Mouse (Mus musculus) kidney, postnatal 25 days (tissue): Measurements from ENCODE around the gene Ugt1a7c.

Experiments used
- DNase-seq, 2 experiments: peaks; one replicate each; pipeline ENCODE4 v3.0.0; 2021; ENCODE audit warnings: mixed read lengths in 2 of 2

Ugt1a7c gene

DNA sequence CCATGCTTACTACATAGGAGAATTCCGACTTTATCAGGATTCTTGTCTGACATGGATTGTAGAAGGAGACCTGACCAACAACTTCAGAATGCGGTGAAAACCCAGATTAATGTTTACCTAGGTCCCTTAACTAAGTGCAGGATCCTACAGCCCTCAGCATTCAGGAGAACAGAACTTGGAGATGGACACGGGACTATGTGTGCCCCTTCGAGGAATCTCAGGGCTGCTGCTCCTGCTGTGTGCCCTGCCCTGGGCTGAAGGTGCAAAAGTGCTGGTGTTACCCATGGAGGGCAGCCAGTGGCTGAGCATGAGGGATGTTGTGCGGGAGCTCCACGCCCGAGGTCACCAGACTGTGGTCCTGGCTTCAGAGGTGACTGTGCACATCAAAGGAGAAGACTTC, 105.6 kb downstream of the Ugt1a7c start, which contains the start of gene Ugt1a2:
TSS of gene Ugt1a2 (plus strand) at position 146 of the 400 bp plus-strand sequence.
- DNase-seq: peak; percentile 48 to 88

- DNase-seq: peak; percentile 75 to 90
These were observed 110.5 kb downstream of the Ugt1a7c start, which contains the start of gene Dnajb3 for GRCm38 (mm10) chr1:88205294-88205922. Dnajb3 (minus strand) TSS chr1:88205782.

DNA sequence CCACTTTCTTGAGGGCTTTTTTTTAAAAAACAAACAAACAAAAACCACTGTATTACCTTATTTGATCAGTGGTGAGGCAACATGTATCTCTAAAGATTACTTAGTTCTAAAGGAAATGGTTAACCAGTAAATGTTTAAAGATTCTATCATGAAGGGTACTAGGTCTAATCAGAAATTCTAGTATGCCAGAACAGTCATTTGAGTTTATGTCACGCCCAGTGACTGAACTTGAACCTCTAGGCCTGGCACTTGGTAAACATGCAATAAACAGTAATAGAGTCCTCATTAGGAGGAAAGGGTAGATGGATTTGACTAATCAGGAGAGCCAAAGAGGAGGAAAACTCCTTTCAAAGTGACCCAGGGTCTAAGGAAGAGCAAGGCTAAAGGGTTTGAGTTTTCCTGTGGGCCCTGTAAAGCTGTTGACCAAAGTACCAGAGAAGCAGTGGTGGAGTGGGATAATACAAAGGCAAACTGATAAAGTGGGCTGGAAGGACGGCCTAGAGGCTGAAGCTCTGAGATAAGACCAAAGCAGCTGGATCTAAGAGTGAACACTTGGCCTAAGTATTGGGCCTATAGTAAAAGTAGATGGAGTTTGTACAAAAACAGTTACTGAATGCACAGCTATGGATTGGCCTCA, 112.1 kb downstream of the Ugt1a7c start:
- no peak for DNase-seq

GRCm38 (mm10) chr1:88211812-88212211, 117.0 kb downstream of the Ugt1a7c start, which contains the start of gene Ugt1a1:
Ugt1a1 (plus strand) TSS chr1:88211959.
- DNase-seq: peak; percentile 43 to 64

- peak; percentile 24 to 39 for DNase-seq
These were observed 117.6 kb downstream of the Ugt1a7c start for GRCm38 (mm10) chr1:88212341-88213045.

DNA sequence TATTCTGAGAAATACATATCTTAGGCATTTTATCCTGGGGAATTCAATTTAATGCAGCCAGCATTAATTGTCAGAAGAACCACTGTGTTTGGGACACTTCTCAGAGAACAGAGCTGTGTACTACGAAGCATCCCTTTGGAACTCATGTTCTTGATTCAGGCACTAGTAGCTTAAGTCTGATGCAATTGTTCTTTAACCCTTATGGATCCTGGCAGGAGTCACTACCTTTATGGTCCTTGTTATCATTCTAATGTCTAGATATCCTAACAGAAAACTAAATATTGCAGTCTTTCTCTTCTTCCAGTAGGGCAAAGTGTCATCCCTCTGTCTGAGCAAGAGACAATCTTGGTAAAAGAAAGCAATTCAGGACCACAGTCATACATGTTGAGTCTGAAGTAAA, 118.2 kb downstream of the Ugt1a7c start:
- DNase-seq: no peak

DNA sequence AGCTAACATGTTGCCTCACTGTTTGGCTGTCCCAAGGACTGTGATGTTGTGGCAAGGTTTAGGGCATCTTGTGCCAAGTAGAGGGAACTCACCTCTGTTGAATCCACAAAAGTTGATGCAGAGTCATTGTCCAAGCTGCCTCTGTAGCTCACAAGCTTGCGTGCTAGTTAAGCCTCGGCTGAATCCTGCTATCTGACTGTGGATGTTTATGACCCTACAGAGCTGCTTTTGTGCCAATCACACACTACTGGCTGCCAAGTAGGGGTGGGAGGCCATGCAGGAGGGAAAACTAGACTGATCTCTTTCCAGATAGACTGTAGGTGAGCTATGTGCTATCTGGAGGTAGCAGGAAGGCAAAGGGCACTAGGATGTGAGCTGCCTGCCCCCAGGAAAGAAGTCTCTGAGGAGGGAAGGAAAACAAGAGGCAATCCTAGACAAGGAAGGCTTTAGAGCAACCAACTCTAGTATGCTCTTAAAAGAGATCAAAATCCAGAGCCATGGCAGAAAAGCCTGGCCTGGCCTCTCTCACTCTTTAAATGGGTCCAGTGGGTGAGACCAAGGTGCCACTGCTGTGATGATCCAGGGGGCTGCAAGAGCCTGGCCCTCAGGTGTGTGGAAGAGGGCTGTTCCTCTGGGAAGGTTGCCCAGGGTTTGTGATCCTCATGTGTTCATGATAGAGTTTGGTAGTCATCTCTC, 119.1 kb downstream of the Ugt1a7c start:
- DNase-seq: peak; percentile 13 to 47

- DNase-seq: no peak
These were observed 119.6 kb downstream of the Ugt1a7c start for GRCm38 (mm10) chr1:88214462-88214952.

- peak; percentile 3 to 33 for DNase-seq
These were observed 120.9 kb downstream of the Ugt1a7c start for GRCm38 (mm10) chr1:88215466-88216380.

DNA sequence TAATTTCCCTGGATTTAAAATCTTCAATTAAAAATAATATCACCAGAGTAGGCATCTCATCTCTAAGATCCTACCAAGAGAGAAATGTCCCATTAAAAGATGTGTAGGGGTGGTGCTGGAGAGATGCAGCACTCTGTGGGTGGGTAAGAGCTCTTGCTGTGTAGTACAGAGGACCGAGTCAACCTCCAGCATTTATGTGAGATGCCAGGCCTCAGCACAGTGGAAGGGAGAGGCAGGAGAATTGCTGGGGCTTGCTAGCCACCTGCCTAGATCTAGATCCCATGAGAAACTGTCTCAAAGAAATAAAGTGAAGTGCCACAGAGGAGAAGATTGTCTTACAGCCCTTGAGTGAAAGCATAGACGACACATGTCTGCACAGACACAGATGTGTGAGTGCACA, 121.7 kb downstream of the Ugt1a7c start:
- peak in 1 of 2 experiments; percentile 38 for DNase-seq

DNA sequence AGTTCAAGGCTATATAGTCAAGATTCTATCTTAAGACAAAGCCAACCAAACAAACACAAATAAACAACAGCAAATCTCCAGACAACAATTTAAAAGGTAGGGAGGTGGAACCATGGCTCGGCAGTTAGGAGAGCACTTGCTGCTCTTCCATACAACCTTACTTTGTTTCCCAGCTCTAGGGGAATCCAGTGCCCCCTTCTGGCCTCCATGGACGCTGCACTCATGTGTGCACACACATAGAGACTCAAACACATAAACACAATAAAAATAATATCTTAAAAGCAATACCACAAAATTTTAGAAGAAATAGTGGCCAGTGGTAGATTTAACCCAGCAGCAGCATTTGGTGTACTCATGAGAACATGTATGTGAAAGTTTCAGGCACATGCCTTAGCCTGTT, 122.3 kb downstream of the Ugt1a7c start:
- peak; percentile 19 to 39 for DNase-seq

GRCm38 (mm10) chr1:88217576-88217975, 122.7 kb downstream of the Ugt1a7c start:
- DNase-seq: peak in 1 of 2 experiments; percentile 36

GRCm38 (mm10) chr1:88218051-88218450, 123.2 kb downstream of the Ugt1a7c start:
- peak; percentile 22 to 50 for DNase-seq

DNA sequence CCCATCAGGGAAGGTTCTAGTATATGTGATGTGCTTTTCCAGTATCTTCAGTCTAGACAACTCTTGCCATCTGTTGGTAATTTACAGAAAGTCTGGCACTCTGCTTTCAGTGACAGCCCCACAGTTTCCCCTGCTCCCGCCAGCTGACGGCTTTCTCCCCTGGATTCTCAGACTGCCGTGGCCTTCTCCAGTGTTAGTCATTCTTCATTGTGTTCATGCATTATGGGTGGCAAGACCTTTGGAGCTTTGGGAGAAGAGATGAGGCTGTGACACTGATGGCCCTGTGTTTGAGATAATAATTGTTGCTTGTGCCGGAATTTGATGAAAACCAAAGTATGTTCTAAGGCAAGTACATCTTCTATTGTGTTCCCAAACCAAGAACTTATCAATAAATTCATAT, 123.7 kb downstream of the Ugt1a7c start:
- no peak for DNase-seq

GRCm38 (mm10) chr1:88219054-88219453, 124.2 kb downstream of the Ugt1a7c start:
- DNase-seq: peak in 1 of 2 experiments; percentile 34

DNA sequence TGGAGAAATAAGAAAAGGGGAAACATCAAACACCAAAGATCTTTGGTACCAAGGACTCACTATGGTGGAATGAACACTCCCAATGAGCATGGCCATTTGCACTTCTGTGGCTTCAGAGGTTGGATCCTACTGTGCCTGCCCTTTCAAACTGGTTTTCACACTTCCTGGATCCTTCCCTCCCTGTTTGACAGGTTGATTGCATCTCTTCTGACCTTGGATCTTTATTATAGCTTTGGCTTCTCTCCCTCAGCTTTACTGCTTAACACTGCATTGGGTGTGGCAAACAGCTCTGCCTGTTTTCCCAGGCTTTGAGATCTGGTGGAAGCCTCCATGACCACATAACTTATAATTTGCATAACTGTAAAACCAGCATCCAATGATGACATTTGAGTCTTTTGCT, 125.5 kb downstream of the Ugt1a7c start:
- peak in 1 of 2 experiments; percentile 33 for DNase-seq

GRCm38 (mm10) chr1:88222216-88222615, 127.4 kb downstream of the Ugt1a7c start:
- DNase-seq: no peak

- peak in 1 of 2 experiments; percentile 37 for DNase-seq
These were observed 128.2 kb downstream of the Ugt1a7c start for GRCm38 (mm10) chr1:88223011-88223515.

- DNase-seq: peak in 1 of 2 experiments; percentile 45
These were observed 128.7 kb downstream of the Ugt1a7c start for GRCm38 (mm10) chr1:88223591-88223990.

- DNase-seq: peak; percentile 52 to 71
These were observed 129.3 kb downstream of the Ugt1a7c start for GRCm38 (mm10) chr1:88224029-88224776.
